9 mouse cellular contexts compared by ENCODE assay signal in the genomic region with DNA sequence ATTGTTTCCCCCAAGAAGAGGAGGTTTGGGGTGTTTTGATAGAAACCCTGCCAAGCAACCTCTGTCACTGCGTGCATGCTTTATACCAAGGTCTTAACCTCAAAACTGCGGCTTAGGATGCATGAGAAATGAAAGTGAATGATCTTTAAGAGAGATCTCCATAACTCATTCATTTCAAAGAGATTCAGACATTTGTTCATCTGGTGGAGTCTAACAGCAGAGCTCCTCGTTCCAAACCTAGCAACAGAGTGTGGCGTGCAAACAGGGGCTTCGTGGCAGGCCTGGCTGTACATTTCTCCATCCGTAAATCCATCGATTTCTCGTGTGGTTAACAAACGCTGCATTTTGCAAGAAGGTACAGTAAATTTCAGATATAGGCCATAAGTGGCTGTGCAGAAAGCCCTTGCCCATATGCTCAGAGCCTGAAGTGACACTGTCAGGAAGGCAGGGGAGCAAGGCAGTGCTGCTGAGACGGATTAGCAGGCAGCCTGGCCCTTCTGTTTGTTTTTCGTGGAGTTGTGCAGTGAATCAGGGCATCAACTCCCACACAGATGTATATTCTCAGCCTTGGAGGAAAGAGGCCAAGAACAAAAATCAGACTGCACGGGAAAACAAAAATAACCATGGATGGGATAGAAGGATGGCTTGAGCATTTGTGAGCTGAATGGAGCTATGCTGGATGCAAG.
A peak's percentile ranks its signal among the peaks of the same experiment; 100 is the strongest.
DNase-seq lines count a peak whose midpoint lies in the region; ATAC-seq lines count a peak whose summit lies in the region.
"Had no signal": no experiment of that assay in that cellular context is flagged by ENCODE, and none has a peak within 500 bp of the region (broad histone marks: within the 10 kb centered on the region; RNA-seq: fewer than 3 reads in every experiment).

No protein-coding gene starts in this region.

- 0 out of 2 replicates have a peak overlapping the region, but pooled peaks have one; percentile 14 for H3K27ac ChIP-seq in kidney, embryonic 14.5 days (ENCODE audit: low read depth, low read length)
- H3K27ac ChIP-seq in neural tube, embryonic 11.5 days (ENCODE audit: low read depth, low read length) = 0 out of 2 replicates have a peak overlapping the region, but pooled peaks have one; percentile 10
- H3K27ac ChIP-seq: lung, embryonic 15.5 days had no signal

- peak overlapping the region; percentile 8 for H3K4me2 ChIP-seq in kidney, embryonic 14.5 days (replicated peaks; ENCODE audit: low read depth, low read length)
- no peak overlapping the region for H3K4me2 ChIP-seq in neural tube, embryonic 11.5 days (ENCODE audit: low read depth)
- H3K4me2 ChIP-seq: lung, embryonic 15.5 days had no signal

- 53% methylated on average over 12 of the region's 12 CpGs for WGBS in kidney, embryonic 14.5 days
- 60% methylated on average over 12 of the region's 12 CpGs for WGBS in neural tube, embryonic 11.5 days

- H3K9me3 ChIP-seq in kidney, embryonic 14.5 days (ENCODE audit: control insufficient read depth, low read length) = no peaks in the 10 kb centered on the region
- H3K9me3 ChIP-seq in neural tube, embryonic 11.5 days (ENCODE audit: control insufficient read depth, low read length) = no peaks in the 10 kb centered on the region
- H3K9me3 ChIP-seq: lung, embryonic 15.5 days had no signal

- H3K4me1 ChIP-seq in kidney, embryonic 14.5 days (ENCODE audit: control insufficient read depth, insufficient read depth, low read length) = peaks cover 5% of the 10 kb centered on the region; the same call in 1 of the 2 replicates
- peaks cover 6% of the 10 kb centered on the region; the same call in 1 of the 2 replicates for H3K4me1 ChIP-seq in neural tube, embryonic 11.5 days (ENCODE audit: control insufficient read depth, insufficient read depth, low read length)
- H3K4me1 ChIP-seq: lung, embryonic 15.5 days had no signal

- no peaks in the 10 kb centered on the region for H3K36me3 ChIP-seq in kidney, embryonic 14.5 days (ENCODE audit: control insufficient read depth, insufficient read depth, low read length)
- H3K36me3 ChIP-seq in neural tube, embryonic 11.5 days (ENCODE audit: control insufficient read depth, insufficient read depth, low read length) = no peaks in the 10 kb centered on the region
- H3K36me3 ChIP-seq: lung, embryonic 15.5 days had no signal

- no peak overlapping the region for H3K9ac ChIP-seq in kidney, embryonic 14.5 days (ENCODE audit: low read depth, low read length)
- no peak overlapping the region for H3K9ac ChIP-seq in neural tube, embryonic 11.5 days (ENCODE audit: low read length)
- H3K9ac ChIP-seq: lung, embryonic 15.5 days had no signal

- peak; percentile 60; the same call in 1 of the 2 replicates for ATAC-seq in kidney, embryonic 14.5 days (ENCODE audit: low FRiP score, low TSS enrichment)
- ATAC-seq in neural tube, embryonic 11.5 days (ENCODE audit: insufficient read depth, low FRiP score, low TSS enrichment) = no peak

- H3K27me3 ChIP-seq in kidney, embryonic 14.5 days (ENCODE audit: control insufficient read depth, insufficient read depth, low read length) = no peaks in the 10 kb centered on the region
- H3K27me3 ChIP-seq in neural tube, embryonic 11.5 days (ENCODE audit: control insufficient read depth, insufficient read depth, low read length) = no peaks in the 10 kb centered on the region
- H3K27me3 ChIP-seq: lung, embryonic 15.5 days had no signal

- DNase-seq in kidney, postnatal 36 days = no peak
- peak; percentile 67 for DNase-seq in cerebellum, adult 8-10 months
- peak; percentile 75 for DNase-seq in layer of hippocampus, adult 9-11 months
- no peak for DNase-seq in neural tube, embryonic 11.5 days (ENCODE audit: low spot score)
- no peak for DNase-seq in heart, adult 9 months (ENCODE audit: low spot score in 2 of 2)
- no peak for DNase-seq in Muller cell, postnatal 12 days (ENCODE audit: inconsistent ontology term)
- no peak for DNase-seq in adrenal gland, postnatal 14 days

- H3K4me3 ChIP-seq in kidney, embryonic 14.5 days (ENCODE audit: low read length) = no peak overlapping the region
- H3K4me3 ChIP-seq in neural tube, embryonic 11.5 days (ENCODE audit: low read depth, low read length) = no peak overlapping the region
- H3K4me3 ChIP-seq: lung, embryonic 15.5 days had no signal

Comparison
In these comparisons a context has a peak if more than half of its experiments do, and no peak if none do; other contexts are left out.
1. DNase-seq: peak in cerebellum, adult 8-10 months (single experiment) and layer of hippocampus, adult 9-11 months (single experiment); none in kidney, postnatal 36 days (0 of 2), neural tube, embryonic 11.5 days (single experiment), heart, adult 9 months (0 of 2), Muller cell, postnatal 12 days (single experiment) and adrenal gland, postnatal 14 days (single experiment).